Comparison of ENCODE assay signal across 8 mouse cellular contexts in genomic region chr3:133338851-133339356, GRCm38 (mm10). TPM values are rescaled to one million over a fixed set of nuclear protein-coding genes. Genes with fewer than 3 reads are reported as not detected.
DNase-seq lines count a peak whose midpoint lies in the region; ATAC-seq lines count a peak whose summit lies in the region.

No protein-coding gene starts in this region.

- H3K27ac ChIP-seq in embryonic facial prominence, embryonic 13.5 days: peak overlapping the region; percentile 13; the same call in 1 of the 2 replicates
- no peak overlapping the region for H3K27ac ChIP-seq in kidney, embryonic 14.5 days (ENCODE audit: low read depth, low read length)

- ATAC-seq in embryonic facial prominence, embryonic 13.5 days (ENCODE audit: insufficient number of reproducible peaks, insufficient read depth, low FRiP score, low TSS enrichment, low read depth): peak; percentile 38; the same call in 1 of the 2 replicates
- ATAC-seq in monocyte, adult 5-6 weeks (replicated peaks; ENCODE audit: insufficient number of reproducible peaks, low FRiP score, low TSS enrichment, poor library complexity, severe bottlenecking): no peak
- ATAC-seq in kidney, embryonic 14.5 days (ENCODE audit: low FRiP score, low TSS enrichment): no peak

- H3K4me3 ChIP-seq in embryonic facial prominence, embryonic 13.5 days: no peak overlapping the region
- no peak overlapping the region for H3K4me3 ChIP-seq in kidney, embryonic 14.5 days (ENCODE audit: low read length)

- H3K4me2 ChIP-seq in embryonic facial prominence, embryonic 13.5 days: peak overlapping the region; percentile 36
- no peak overlapping the region for H3K4me2 ChIP-seq in kidney, embryonic 14.5 days (replicated peaks; ENCODE audit: low read depth, low read length)

- no peak overlapping the region for H3K9ac ChIP-seq in embryonic facial prominence, embryonic 13.5 days
- no peak overlapping the region for H3K9ac ChIP-seq in kidney, embryonic 14.5 days (ENCODE audit: low read depth, low read length)

- intact Hi-C loops in heart, postnatal 10 days (cut with DNase I): loop anchor here (5.0 to 10.0 kb wide), 2 partner anchors 176 to 203 kb away; no protein-coding TSS in a partner anchor
- intact Hi-C loops in left cerebral cortex, postnatal 36 days (cut with DNase I): loop anchor here (1.0 to 10.0 kb wide), 2 partner anchors 205 to 416 kb away; no protein-coding TSS in a partner anchor

- WGBS in embryonic facial prominence, embryonic 13.5 days: 33% methylated on average over 9 of the region's 9 CpGs
- WGBS in kidney, embryonic 14.5 days: 81% methylated on average over 9 of the region's 9 CpGs

- H3K27me3 ChIP-seq in embryonic facial prominence, embryonic 13.5 days: no peaks in the 10 kb centered on the region
- no peaks in the 10 kb centered on the region for H3K27me3 ChIP-seq in kidney, embryonic 14.5 days (ENCODE audit: control insufficient read depth, insufficient read depth, low read length)

- no peaks in the 10 kb centered on the region for H3K9me3 ChIP-seq in embryonic facial prominence, embryonic 13.5 days
- H3K9me3 ChIP-seq in kidney, embryonic 14.5 days (ENCODE audit: control insufficient read depth, low read length): no peaks in the 10 kb centered on the region

- peaks cover 20% of the 10 kb centered on the region for H3K4me1 ChIP-seq in embryonic facial prominence, embryonic 13.5 days
- H3K4me1 ChIP-seq in kidney, embryonic 14.5 days (ENCODE audit: control insufficient read depth, insufficient read depth, low read length): no peaks in the 10 kb centered on the region

- peaks cover 14% of the 10 kb centered on the region for H3K36me3 ChIP-seq in embryonic facial prominence, embryonic 13.5 days
- H3K36me3 ChIP-seq in kidney, embryonic 14.5 days (ENCODE audit: control insufficient read depth, insufficient read depth, low read length): peaks cover 4% of the 10 kb centered on the region; the same call in 1 of the 2 replicates

- DNase-seq in cerebellum, adult 18-20 months: peak; percentile 19 to 27
- DNase-seq in cerebellum, postnatal 4 days (ENCODE audit: low spot score in 2 of 2): no peak
- DNase-seq in heart, postnatal 10 days: peak; percentile 65 to 69
- DNase-seq in left cerebral cortex, postnatal 36 days (ENCODE audit: low spot score in 2 of 2): peak; percentile 66 to 74
- DNase-seq in spleen, postnatal 4 days (ENCODE audit: low spot score in 2 of 2): no peak

RNA-seq across cellular contexts. Expression of gene Ppa2, which starts 29.0 kb away (rescaled TPM):
- 77.0 and 86.2 TPM in 2 replicates for polyA plus RNA-seq in embryonic facial prominence, embryonic 13.5 days (2015; fragmentation: Nextera tagmentation; extraction: Ambion mirVana)
- total RNA-seq in heart, postnatal 10 days (2021): 100 to 1,000 TPM; 105 to 116 TPM
- total RNA-seq in left cerebral cortex, postnatal 36 days (2021): 10 to 100 TPM; 46.4 to 48.4 TPM
- total RNA-seq in monocyte, adult 5-6 weeks (2017): 18.8 to 39.6 TPM (median 24.8 TPM) in 3 replicates
- 96.9 and 101 TPM in 2 replicates for polyA plus RNA-seq in kidney, embryonic 14.5 days (2014; fragmentation: Nextera tagmentation; extraction: Ambion mirVana)

Comparison
In these comparisons a context has a peak if more than half of its experiments do, and no peak if none do; other contexts are left out.
1. DNase-seq: peak in cerebellum, adult 18-20 months (2 of 2), heart, postnatal 10 days (2 of 2) and left cerebral cortex, postnatal 36 days (2 of 2); none in cerebellum, postnatal 4 days (0 of 2) and spleen, postnatal 4 days (0 of 2).